Mouse (Mus musculus) limb, embryonic 13.5 days (tissue): Measurements from ENCODE around the gene Pde4d. TPM values are rescaled to one million over a fixed set of nuclear protein-coding genes. Genes with fewer than 3 reads are reported as not detected.

Source experiments
- ATAC-seq: fragments of 200-750 bp; cut with Nextera tagmentation; 2 replicates; pipeline ENCODE4 v1.8.0; 2017; ENCODE audit warnings: low read depth, moderate number of reproducible peaks, moderate TSS enrichment; ENCODE audit not compliant: low FRiP score
- H3K27ac ChIP-seq: fragments of 300-500 bp; sonication (generic); 2 replicates; pipeline ENCODE4 v1.5.1; 2015; ENCODE audit warnings: inconsistent platforms, mild to moderate bottlenecking, moderate library complexity
- H3K27me3 ChIP-seq: fragments of 300-500 bp; sonication (generic); 2 replicates; pipeline ENCODE4 v1.6.1; 2015; ENCODE audit warnings: mild to moderate bottlenecking, inconsistent platforms
- H3K36me3 ChIP-seq: fragments of 300-500 bp; sonication (generic); 2 replicates; pipeline ENCODE4 v1.6.1; 2015; ENCODE audit warnings: inconsistent platforms, mild to moderate bottlenecking, moderate library complexity
- H3K4me1 ChIP-seq: fragments of 300-500 bp; sonication (generic); 2 replicates; pipeline ENCODE4 v1.6.1; 2015; ENCODE audit warnings: inconsistent platforms
- H3K4me2 ChIP-seq: fragments of 300-500 bp; sonication (generic); replicated peaks from 2 replicates; pipeline ENCODE4 v1.6.1; 2015; ENCODE audit warnings: inconsistent platforms, mild to moderate bottlenecking, moderate library complexity
- H3K4me3 ChIP-seq: fragments of 300-500 bp; sonication (generic); 2 replicates; pipeline ENCODE4 v1.5.1; 2015; ENCODE audit warnings: moderate library complexity, mild to moderate bottlenecking, inconsistent platforms
- H3K9ac ChIP-seq: fragments of 300-500 bp; sonication (generic); 2 replicates; pipeline ENCODE4 v1.6.1; 2015; ENCODE audit warnings: mild to moderate bottlenecking, inconsistent platforms
- H3K9me3 ChIP-seq: fragments of 300-500 bp; sonication (generic); 2 replicates; pipeline ENCODE4 v1.6.1; 2016; ENCODE audit warnings: inconsistent platforms
- WGBS: fragments of 180-500 bp; shearing (Covaris S2); methylation state at CpG from one replicate; pipeline ENCODE4 v1.1.7; 2015; 5-methylcytosine and 5-hydroxymethylcytosine counted together
- polyA plus RNA-seq: library from polyadenylated mRNA; unstranded; fragments of >200 nt; fragmentation: Nextera tagmentation; extraction: Ambion mirVana; gene quantifications from 2 replicates; pipeline ENCODE4 v1.2.1, GENCODE M21; 2015

The Pde4d gene
- polyA plus RNA-seq, 1 experiment from 2014 or later, result 22.3 TPM

GRCm38 (mm10) chr13:109932688-109933087 lies 1482.9 kb downstream of the Pde4d start:
- ATAC-seq, result no peak
- 94% methylated on average over 13 of the region's 13 CpGs for WGBS

GRCm38 (mm10) chr13:109933554-109933953 lies 1483.8 kb downstream of the Pde4d start:
- ATAC-seq, result no peak
- no peak overlapping the region for H3K27ac ChIP-seq
- H3K9me3 ChIP-seq, result no peaks in the 10 kb centered on the region
- H3K4me3 ChIP-seq, result no peak overlapping the region
- no peak overlapping the region for H3K9ac ChIP-seq
- 90% methylated on average over 7 of the region's 7 CpGs for WGBS
- H3K27me3 ChIP-seq, result no peaks in the 10 kb centered on the region
- peaks cover 14% of the 10 kb centered on the region for H3K36me3 ChIP-seq
- no peak overlapping the region for H3K4me2 ChIP-seq
- H3K4me1 ChIP-seq, result no peaks in the 10 kb centered on the region

More at GRCm38 (mm10) chr13:109932688-109933087, 1482.9 kb downstream of the Pde4d start:
- Histone ChIP-seq H3K27ac (no peak overlapping the region), H3K4me1 (no peaks in the 10 kb centered on the region), H3K4me2 (no peak overlapping the region), H3K9me3 (no peaks in the 10 kb centered on the region), H3K4me3 (no peak overlapping the region), H3K9ac (no peak overlapping the region), H3K36me3 (peaks cover 12% of the 10 kb centered on the region), H3K27me3 (no peaks in the 10 kb centered on the region)

DNA sequence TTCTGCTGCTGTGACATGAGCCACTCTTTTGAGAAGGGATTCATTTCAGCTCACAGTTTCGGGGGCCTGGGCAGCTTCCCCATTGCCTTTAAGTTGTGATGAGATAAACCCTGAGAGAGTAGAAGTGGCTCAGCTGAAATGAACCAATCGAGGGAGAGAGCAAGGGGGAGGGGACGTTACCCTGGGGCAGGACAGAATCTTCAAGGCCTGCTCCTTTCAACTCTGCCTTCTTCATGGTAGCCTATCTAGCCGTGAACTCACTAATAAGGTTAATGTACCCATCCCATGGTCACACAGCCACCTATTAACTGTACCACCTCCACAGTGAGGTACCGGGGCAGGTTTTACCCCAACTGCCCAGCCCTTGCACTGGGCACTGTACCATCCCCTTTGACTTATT lies 1487.1 kb downstream of the Pde4d start:
- Histone ChIP-seq H3K27ac (no peak overlapping the region), H3K36me3 (peaks cover 36% of the 10 kb centered on the region), H3K4me1 (no peaks in the 10 kb centered on the region), H3K9ac (no peak overlapping the region), H3K4me3 (no peak overlapping the region), H3K9me3 (no peaks in the 10 kb centered on the region), H3K4me2 (no peak overlapping the region), H3K27me3 (no peaks in the 10 kb centered on the region)
- WGBS, result 91% methylated on average over 5 of the region's 5 CpGs
- ATAC-seq, result no peak

GRCm38 (mm10) chr13:109944822-109945551 lies 1495.2 kb downstream of the Pde4d start:
- H3K4me1 ChIP-seq, result no peaks in the 10 kb centered on the region
- 83% methylated on average over 7 of the region's 7 CpGs for WGBS
- no peaks in the 10 kb centered on the region for H3K27me3 ChIP-seq
- ATAC-seq, result no peak
- no peaks in the 10 kb centered on the region for H3K9me3 ChIP-seq
- H3K4me2 ChIP-seq, result no peak overlapping the region
- no peak overlapping the region for H3K27ac ChIP-seq
- no peak overlapping the region for H3K9ac ChIP-seq
- H3K4me3 ChIP-seq, result no peak overlapping the region
- H3K36me3 ChIP-seq, result peaks cover 52% of the 10 kb centered on the region

- 61% methylated on average over 14 of the region's 14 CpGs for WGBS
- peaks cover 64% of the 10 kb centered on the region for H3K36me3 ChIP-seq
- H3K27ac ChIP-seq, result no peak overlapping the region
- H3K4me1 ChIP-seq, result no peaks in the 10 kb centered on the region
- ATAC-seq, result peak; percentile 28; the same call in 1 of the 2 replicates
- no peak overlapping the region for H3K4me3 ChIP-seq
- no peak overlapping the region for H3K9ac ChIP-seq
- H3K27me3 ChIP-seq, result no peaks in the 10 kb centered on the region
- no peaks in the 10 kb centered on the region for H3K9me3 ChIP-seq
- no peak overlapping the region for H3K4me2 ChIP-seq
Measured at GRCm38 (mm10) chr13:109951466-109951865, 1501.7 kb downstream of the Pde4d start.

- no peak for ATAC-seq
- no peaks in the 10 kb centered on the region for H3K9me3 ChIP-seq
- H3K27ac ChIP-seq, result no peak overlapping the region
- 95% methylated on average over 8 of the region's 8 CpGs for WGBS
- H3K4me2 ChIP-seq, result no peak overlapping the region
- H3K9ac ChIP-seq, result no peak overlapping the region
- H3K4me1 ChIP-seq, result peaks cover 9% of the 10 kb centered on the region; the same call in 1 of the 2 replicates
- H3K36me3 ChIP-seq, result peaks cover 43% of the 10 kb centered on the region
- no peak overlapping the region for H3K4me3 ChIP-seq
- no peaks in the 10 kb centered on the region for H3K27me3 ChIP-seq
Measured at GRCm38 (mm10) chr13:109954189-109954588, 1504.4 kb downstream of the Pde4d start.

DNA sequence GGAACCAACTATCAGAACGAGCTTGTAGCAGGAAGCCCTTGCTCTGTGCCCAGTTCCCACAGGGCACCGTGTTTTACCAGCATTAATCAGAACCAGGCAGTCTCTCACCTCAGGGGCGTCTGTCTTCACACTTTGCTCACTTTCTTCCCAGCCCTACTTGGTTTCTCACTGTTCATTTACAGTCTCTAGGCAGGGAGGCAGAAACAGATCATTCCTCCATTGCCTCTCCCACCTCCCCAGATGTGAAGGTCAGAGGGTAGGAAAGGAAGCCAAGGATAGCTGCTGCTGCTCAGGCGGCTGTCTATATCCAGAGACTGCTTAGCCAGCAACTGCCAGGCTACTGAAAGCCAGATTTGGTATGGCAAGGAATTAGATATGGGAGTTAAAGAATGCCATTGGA lies 1508.2 kb downstream of the Pde4d start:
- Histone ChIP-seq H3K9me3 (no peaks in the 10 kb centered on the region), H3K4me3 (no peak overlapping the region), H3K4me2 (no peak overlapping the region), H3K9ac (no peak overlapping the region), H3K27ac (no peak overlapping the region), H3K27me3 (no peaks in the 10 kb centered on the region), H3K36me3 (peaks cover 11% of the 10 kb centered on the region), H3K4me1 (peaks cover 9% of the 10 kb centered on the region; the same call in 1 of the 2 replicates)
- 19% methylated on average over 4 of the region's 4 CpGs for WGBS
- 0 out of 2 replicates have a peak, but pooled peaks have one; percentile 51 for ATAC-seq

DNA sequence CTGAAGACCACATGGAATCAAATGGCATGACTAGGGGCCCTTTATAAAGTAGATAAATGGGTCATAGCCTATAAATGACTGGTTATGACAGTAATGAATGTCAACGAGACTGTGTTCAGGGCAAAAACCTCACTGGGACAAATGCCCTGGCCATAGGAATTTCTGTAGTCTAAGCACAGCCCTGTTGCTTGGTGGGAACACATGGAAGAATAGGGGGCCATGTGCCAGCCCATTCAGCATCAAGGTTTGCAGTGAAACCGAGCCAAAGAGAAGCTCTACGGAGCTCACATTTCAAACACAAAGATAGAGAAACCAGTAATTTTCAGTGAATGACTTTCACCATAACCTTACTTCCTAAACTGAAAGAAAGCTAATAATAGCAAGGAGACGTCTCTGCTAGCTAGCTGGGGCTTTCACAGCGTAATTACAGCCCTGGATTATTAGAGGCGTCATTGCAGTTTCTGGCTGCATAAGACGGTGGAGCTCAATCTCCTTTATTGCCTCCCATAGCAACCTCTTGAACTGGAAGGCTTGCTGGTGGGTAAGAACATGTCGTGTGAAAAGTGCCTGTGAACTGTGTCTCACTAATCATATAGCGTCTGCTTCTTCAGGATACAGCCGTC lies 1533.2 kb downstream of the Pde4d start:
- H3K27ac ChIP-seq, result no peak overlapping the region
- no peak overlapping the region for H3K9ac ChIP-seq
- 42% methylated on average over 10 of the region's 10 CpGs for WGBS
- peaks cover 15% of the 10 kb centered on the region for H3K4me1 ChIP-seq
- no peaks in the 10 kb centered on the region for H3K9me3 ChIP-seq
- ATAC-seq, result no peak
- H3K4me3 ChIP-seq, result no peak overlapping the region
- H3K4me2 ChIP-seq, result no peak overlapping the region
- no peaks in the 10 kb centered on the region for H3K36me3 ChIP-seq
- H3K27me3 ChIP-seq, result no peaks in the 10 kb centered on the region

DNA sequence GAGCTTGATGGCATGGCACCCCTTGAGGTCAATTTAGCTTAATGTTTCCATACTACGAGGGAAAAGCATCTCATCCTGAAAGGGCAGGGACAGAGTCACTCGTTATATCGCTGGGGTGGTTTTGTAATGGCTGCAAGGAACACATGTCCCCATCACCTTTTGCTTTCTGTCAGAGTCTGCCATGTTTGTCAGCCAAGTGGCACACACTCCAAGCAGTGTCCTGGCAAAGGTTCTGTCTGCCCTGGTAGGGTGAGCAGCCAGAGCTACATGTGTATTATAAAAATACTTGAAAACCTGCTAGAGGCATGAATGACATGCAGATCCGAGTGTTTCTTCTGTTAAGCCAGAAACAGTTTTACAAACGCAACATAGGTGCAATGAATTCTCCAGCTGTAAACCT lies 1535.7 kb downstream of the Pde4d start:
- H3K4me3 ChIP-seq, result no peak overlapping the region
- no peak for ATAC-seq
- 55% methylated on average over 5 of the region's 5 CpGs for WGBS
- H3K9ac ChIP-seq, result no peak overlapping the region
- H3K27me3 ChIP-seq, result no peaks in the 10 kb centered on the region
- no peaks in the 10 kb centered on the region for H3K36me3 ChIP-seq
- H3K4me2 ChIP-seq, result no peak overlapping the region
- H3K9me3 ChIP-seq, result no peaks in the 10 kb centered on the region
- peaks cover 15% of the 10 kb centered on the region for H3K4me1 ChIP-seq
- peak overlapping the region; percentile 6; the same call in 1 of the 2 replicates for H3K27ac ChIP-seq

- ATAC-seq, result no peak
- Histone ChIP-seq H3K4me3 (no peak overlapping the region), H3K27me3 (no peaks in the 10 kb centered on the region), H3K4me2 (no peak overlapping the region), H3K4me1 (peaks cover 15% of the 10 kb centered on the region), H3K27ac (peak overlapping the region; percentile 6; the same call in 1 of the 2 replicates), H3K9ac (no peak overlapping the region), H3K9me3 (no peaks in the 10 kb centered on the region), H3K36me3 (no peaks in the 10 kb centered on the region)
- WGBS, result 55% methylated on average over 5 of the region's 5 CpGs
Measured at GRCm38 (mm10) chr13:109985892-109986291, 1536.1 kb downstream of the Pde4d start.

GRCm38 (mm10) chr13:109992775-109993505 lies 1543.2 kb downstream of the Pde4d start:
- WGBS, result 34% methylated on average over 5 of the region's 5 CpGs
- Histone ChIP-seq H3K4me2 (no peak overlapping the region), H3K36me3 (no peaks in the 10 kb centered on the region), H3K27ac (peak overlapping the region; percentile 58; the same call in 1 of the 2 replicates), H3K4me1 (peaks cover 35% of the 10 kb centered on the region), H3K27me3 (no peaks in the 10 kb centered on the region), H3K9ac (no peak overlapping the region), H3K9me3 (no peaks in the 10 kb centered on the region), H3K4me3 (no peak overlapping the region)
- peak; percentile 87; the same call in 1 of the 2 replicates for ATAC-seq

DNA sequence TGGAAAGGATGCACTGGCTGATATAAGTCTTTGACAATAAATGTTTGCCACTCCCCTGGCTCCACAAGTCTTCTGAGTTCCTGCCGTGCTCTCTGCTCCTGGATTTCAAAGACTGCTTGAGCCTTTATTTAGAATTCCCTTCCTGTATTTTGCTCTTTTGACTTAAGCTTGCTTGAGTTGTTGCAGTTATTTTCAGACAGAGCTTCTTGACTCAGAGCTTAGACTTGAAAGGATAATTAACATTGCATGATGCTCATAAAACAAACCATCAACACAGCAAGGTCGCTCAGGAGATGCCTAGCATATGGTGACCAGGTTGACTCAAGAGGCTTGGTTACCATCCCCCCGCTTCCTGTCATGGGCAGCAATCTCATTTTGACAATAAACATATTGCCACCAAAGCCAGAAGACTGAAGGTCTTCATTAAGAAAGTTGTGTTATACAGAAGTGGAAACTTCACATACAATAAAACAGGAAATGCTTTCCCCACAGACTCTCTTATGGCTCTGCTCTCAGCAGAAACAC lies 1544.6 kb downstream of the Pde4d start:
- peak overlapping the region; percentile 58; the same call in 1 of the 2 replicates for H3K27ac ChIP-seq

More for the DNA sequence above, 1544.6 kb downstream of the Pde4d start:
- Histone ChIP-seq H3K36me3 (no peaks in the 10 kb centered on the region), H3K4me1 (peaks cover 35% of the 10 kb centered on the region), H3K4me3 (no peak overlapping the region), H3K4me2 (no peak overlapping the region), H3K27me3 (no peaks in the 10 kb centered on the region), H3K9me3 (no peaks in the 10 kb centered on the region), H3K9ac (no peak overlapping the region)
- WGBS, result 20% methylated on average over 3 of the region's 3 CpGs
- no peak for ATAC-seq
